Comparison of ENCODE assay signal across 20 mouse cellular contexts in genomic region chr10:90081151-90081550, GRCm38 (mm10).
DNase-seq lines count a peak whose midpoint lies in the region; ATAC-seq and TF ChIP-seq lines count a peak whose summit lies in the region.
"Had no signal": no experiment of that assay in that cellular context is flagged by ENCODE, and none has a peak within 500 bp of the region (broad histone marks: within the 10 kb centered on the region; RNA-seq: fewer than 3 reads in every experiment).

No protein-coding gene starts in this region.

- no peak for DNase-seq in cerebellum, postnatal 4 days (ENCODE audit: low spot score in 2 of 2)
- no peak for DNase-seq in left cerebral cortex, adult 2 months (ENCODE audit: extremely low spot score in 1 of 2, low spot score in 2 of 2)
- no peak for DNase-seq in left cerebral cortex, adult 9 months (ENCODE audit: low spot score in 2 of 2)
- DNase-seq in cerebellum, adult 18-20 months: peak; percentile 38 to 44
- peak; percentile 24 to 30 for DNase-seq in cerebellum, postnatal 14 days
- DNase-seq in lung, postnatal 25 days (ENCODE audit: low spot score): no peak
- no peak for DNase-seq in lung, postnatal 10 days
- DNase-seq: adrenal gland, postnatal 10 days; gastrocnemius, postnatal 25 days; heart, adult 2 months; kidney, adult 8-10 months; kidney, postnatal 10 days; liver, embryonic 13.5 days; lung, postnatal 4 days; spleen, adult 18-20 months had no signal

- peak overlapping the region; percentile 71; the same call in 1 of the 2 replicates for H3K27ac ChIP-seq in left cerebral cortex, adult 2 months
- H3K27ac ChIP-seq: embryonic facial prominence, embryonic 13.5 days; forebrain, embryonic 15.5 days; heart, adult 2 months; hindbrain, embryonic 12.5 days; intestine, embryonic 15.5 days; liver, embryonic 13.5 days had no signal

- intact Hi-C loops in left cerebral cortex, adult 2 months (cut with DNase I): loop anchor here (1.0 to 10.0 kb wide), 4 partner anchors 291 to 954 kb away; no protein-coding TSS in a partner anchor

- ATAC-seq in cerebellum, adult (ENCODE audit: insufficient number of reproducible peaks, low FRiP score, low TSS enrichment): peak; percentile 70
- ATAC-seq: forebrain, embryonic 15.5 days; intestine, embryonic 15.5 days had no signal

- no peak for TF ChIP-seq CTCF in left cerebral cortex, adult 2 months (IDR thresholded peaks at IDR 0.05)

- no peak overlapping the region for H3K4me3 ChIP-seq in left cerebral cortex, adult 2 months
- H3K4me3 ChIP-seq: embryonic facial prominence, embryonic 13.5 days; forebrain, embryonic 15.5 days; heart, adult 2 months; hindbrain, embryonic 12.5 days; intestine, embryonic 15.5 days; liver, embryonic 13.5 days had no signal

Comparison
In these comparisons a context has a peak if more than half of its experiments do, and no peak if none do; other contexts are left out.
1. DNase-seq: peak in cerebellum, adult 18-20 months (2 of 2) and cerebellum, postnatal 14 days (2 of 2); none in cerebellum, postnatal 4 days (0 of 2), left cerebral cortex, adult 2 months (0 of 2), left cerebral cortex, adult 9 months (0 of 2), lung, postnatal 25 days (single experiment) and lung, postnatal 10 days (single experiment).